Mouse (Mus musculus): ENCODE measurements around the gene Ndc80.
"Not testable (repeated sequence)": the region's sequence is repeated elsewhere in the genome, so short reads cannot be mapped to it uniquely, and the experiment has no call there.

The Ndc80 gene

GRCm38 (mm10) chr17:71477481-71477880, 49.2 kb downstream of the Ndc80 start:
- DNase-seq (ENCODE audit: low spot score), result no peak

- no peak for DNase-seq (ENCODE audit: low spot score)
Measured at GRCm38 (mm10) chr17:71476346-71477020, 50.2 kb downstream of the Ndc80 start.

GRCm38 (mm10) chr17:71475705-71476089, 51.0 kb downstream of the Ndc80 start:
- DNase-seq (ENCODE audit: low spot score), result peak; percentile 82

- peak; percentile 94 for DNase-seq (ENCODE audit: low spot score)
Measured at GRCm38 (mm10) chr17:71474762-71475704, 51.6 kb downstream of the Ndc80 start, which contains the start of gene Smchd1. Gene Smchd1 (minus strand): TSS chr17:71475343.

DNA sequence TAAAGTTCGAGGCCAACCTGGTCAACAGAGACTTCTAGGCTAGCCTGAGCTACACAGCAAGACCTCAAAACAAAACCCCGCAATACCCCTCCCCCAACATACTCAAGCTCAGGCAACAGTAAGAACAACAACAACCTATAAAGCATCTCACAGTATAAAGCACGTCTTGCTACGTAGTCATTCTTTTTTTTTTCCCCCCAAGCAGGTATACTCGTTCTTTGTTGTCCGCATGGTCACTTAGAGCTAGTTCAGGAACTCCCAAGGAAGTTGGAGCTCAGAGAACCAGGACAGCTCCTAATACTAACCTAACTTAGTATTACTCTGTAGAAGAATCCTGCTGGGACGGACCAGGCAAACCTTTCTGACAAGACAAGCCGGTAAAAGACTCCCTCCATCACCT, 52.5 kb downstream of the Ndc80 start:
- no peak for DNase-seq (ENCODE audit: low spot score)

DNA sequence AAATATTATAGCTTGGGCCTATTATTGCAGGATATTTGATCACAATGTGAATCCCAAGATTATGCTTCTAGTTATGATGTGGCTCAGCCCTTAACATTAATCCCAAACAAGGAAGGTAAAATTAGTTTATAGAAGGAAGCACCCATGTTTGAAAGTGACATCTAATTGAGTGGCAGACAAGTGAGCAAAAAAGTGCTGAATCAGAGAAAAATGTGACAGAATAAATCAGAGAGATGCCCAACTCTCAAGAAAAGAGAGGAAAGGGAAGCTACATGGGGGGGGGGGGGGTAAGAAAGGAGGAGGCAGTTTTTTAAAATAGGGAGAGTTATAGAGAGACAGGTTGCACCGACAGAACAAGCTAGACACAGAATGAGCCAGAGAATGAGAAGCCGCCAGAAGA, 55.4 kb downstream of the Ndc80 start:
- DNase-seq (ENCODE audit: low spot score), result no peak

GRCm38 (mm10) chr17:71460312-71460711, 66.3 kb downstream of the Ndc80 start:
- DNase-seq (ENCODE audit: low spot score), result no peak

GRCm38 (mm10) chr17:71459818-71460217, 66.8 kb downstream of the Ndc80 start, which contains the start of gene Gm4707:
Gene Gm4707 (minus strand): TSS chr17:71459918.
- DNase-seq (ENCODE audit: low spot score), result no peak

DNA sequence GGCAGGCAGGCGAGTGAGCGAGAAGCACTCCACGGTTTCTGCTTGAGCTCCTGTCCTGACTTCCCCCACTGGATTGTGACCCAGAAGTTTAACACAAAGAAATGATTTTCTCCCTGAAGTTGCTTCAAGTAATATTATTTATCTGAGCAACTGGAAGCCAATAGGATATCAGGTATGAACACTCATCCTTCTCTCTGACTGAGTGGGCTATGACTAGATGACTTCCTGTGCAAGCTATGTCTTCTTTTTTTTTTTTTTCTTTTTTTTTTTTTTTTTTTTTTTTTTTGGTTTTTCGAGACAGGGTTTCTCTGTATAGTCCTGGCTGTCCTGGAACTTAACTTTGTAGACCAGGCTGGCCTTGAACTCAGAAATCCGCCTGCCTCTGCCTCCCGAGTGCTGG, 69.3 kb downstream of the Ndc80 start:
- DNase-seq (ENCODE audit: low spot score), result not testable (repeated sequence)
